Mouse (Mus musculus) liver, embryonic 12.5 days (tissue): ENCODE data around the gene Ctsa. TPM values are rescaled to one million over a fixed set of nuclear protein-coding genes. Genes with fewer than 3 reads are reported as not detected.
"Not testable (repeated sequence)": the region's sequence is repeated elsewhere in the genome, so short reads cannot be mapped to it uniquely, and the experiment has no call there.

Experiments used
- ATAC-seq: fragments of 200-750 bp; cut with Nextera tagmentation; 2 replicates; pipeline ENCODE4 v1.8.0; 2017; ENCODE audit warnings: moderate number of reproducible peaks, mild to moderate bottlenecking, moderate library complexity
- H3K27ac ChIP-seq: fragments of 300-500 bp; sonication (generic); 2 replicates; pipeline ENCODE4 v1.5.1; 2016; ENCODE audit warnings: mild to moderate bottlenecking
- H3K27me3 ChIP-seq: fragments of 300-500 bp; sonication (generic); replicated peaks from 2 replicates; pipeline ENCODE4 v1.6.1; 2016; ENCODE audit warnings: mild to moderate bottlenecking, moderate library complexity
- H3K36me3 ChIP-seq: fragments of 300-500 bp; sonication (generic); 2 replicates; pipeline ENCODE4 v1.6.1; 2016; ENCODE audit warnings: mild to moderate bottlenecking, moderate library complexity
- H3K4me1 ChIP-seq: fragments of 300-500 bp; sonication (generic); 2 replicates; pipeline ENCODE4 v1.6.1; 2016
- H3K4me2 ChIP-seq: fragments of 300-500 bp; sonication (generic); 2 replicates; pipeline ENCODE4 v1.6.1; 2016; ENCODE audit warnings: mild to moderate bottlenecking, moderate library complexity
- H3K4me3 ChIP-seq: fragments of 300-500 bp; sonication (generic); 2 replicates; pipeline ENCODE4 v1.5.1; 2016; ENCODE audit warnings: mild to moderate bottlenecking, moderate library complexity
- H3K9ac ChIP-seq: fragments of 300-500 bp; sonication (generic); 2 replicates; pipeline ENCODE4 v1.6.1; 2016; ENCODE audit warnings: mild to moderate bottlenecking, moderate library complexity
- H3K9me3 ChIP-seq: fragments of 300-500 bp; sonication (generic); replicated peaks from 2 replicates; pipeline ENCODE4 v1.6.1; 2016; ENCODE audit warnings: mild to moderate bottlenecking, moderate library complexity
- WGBS: fragments of 180-500 bp; shearing (Covaris S2); methylation state at CpG from one replicate; pipeline ENCODE4 v1.1.7; 2016; ENCODE audit not compliant: insufficient replicate concordance; 5-methylcytosine and 5-hydroxymethylcytosine counted together
- polyA plus RNA-seq: library from polyadenylated mRNA; unstranded; fragments of >200 nt; fragmentation: Nextera tagmentation; extraction: Ambion mirVana; gene quantifications from 2 replicates; pipeline ENCODE4 v1.2.1, GENCODE M21; 2016

The Ctsa gene
- polyA plus RNA-seq, 1 experiment from 2014 or later, result 66.7 TPM

- H3K27ac ChIP-seq, result no peak within 1 kb of the TSS
- H3K36me3 ChIP-seq, result no peaks in the 10 kb centered on the region
- peak within 1 kb of the TSS; percentile 70 for H3K4me2 ChIP-seq
- H3K4me3 ChIP-seq, result peak within 1 kb of the TSS; percentile 45
- under 1% methylated on average over 47 of the region's 47 CpGs for WGBS
- H3K9me3 ChIP-seq, result no peaks in the 10 kb centered on the region
- H3K27me3 ChIP-seq, result peaks cover 85% of the 10 kb centered on the region
- 0 out of 2 replicates have a peak within 1 kb of the TSS, but pooled peaks have one; percentile 22 for H3K9ac ChIP-seq
- ATAC-seq, result 0 out of 2 replicates have a peak, but pooled peaks have one; percentile 16
- peaks cover 35% of the 10 kb centered on the region for H3K4me1 ChIP-seq
Observed at GRCm38 (mm10) chr2:164857101-164857821, 24.6 kb downstream of the Ctsa start, which contains the start of gene Pltp. Gene Pltp (minus strand): TSS chr2:164857711.

GRCm38 (mm10) chr2:164857842-164858553, 25.3 kb downstream of the Ctsa start:
- peak overlapping the region; percentile 45 for H3K4me3 ChIP-seq
- H3K27ac ChIP-seq, result no peak overlapping the region
- 7% methylated on average over 19 of the region's 19 CpGs for WGBS
- no peak overlapping the region for H3K9ac ChIP-seq
- no peaks in the 10 kb centered on the region for H3K9me3 ChIP-seq
- no peak for ATAC-seq
- H3K4me2 ChIP-seq, result peak overlapping the region; percentile 70
- peaks cover 37% of the 10 kb centered on the region for H3K4me1 ChIP-seq
- H3K27me3 ChIP-seq, result peaks cover 77% of the 10 kb centered on the region
- no peaks in the 10 kb centered on the region for H3K36me3 ChIP-seq

GRCm38 (mm10) chr2:164859155-164859554, 26.5 kb downstream of the Ctsa start:
- Histone ChIP-seq H3K4me1 (peaks cover 40% of the 10 kb centered on the region), H3K36me3 (no peaks in the 10 kb centered on the region), H3K27me3 (peaks cover 67% of the 10 kb centered on the region), H3K27ac (no peak overlapping the region; the same call in 1 of the 2 replicates), H3K4me2 (no peak overlapping the region), H3K9ac (no peak overlapping the region), H3K4me3 (no peak overlapping the region), H3K9me3 (no peaks in the 10 kb centered on the region)
- WGBS, result 22% methylated on average over 2 of the region's 2 CpGs
- no peak for ATAC-seq

GRCm38 (mm10) chr2:164859640-164860432, 27.2 kb downstream of the Ctsa start:
- no peaks in the 10 kb centered on the region for H3K36me3 ChIP-seq
- H3K9ac ChIP-seq, result no peak overlapping the region
- H3K4me3 ChIP-seq, result no peak overlapping the region
- peaks cover 46% of the 10 kb centered on the region for H3K4me1 ChIP-seq
- no peaks in the 10 kb centered on the region for H3K9me3 ChIP-seq
- H3K4me2 ChIP-seq, result 0 out of 2 replicates have a peak overlapping the region, but pooled peaks have one; percentile 14
- 44% methylated on average over 9 of the region's 9 CpGs for whole genome bisulfite sequencing
- peak; percentile 33; the same call in 1 of the 2 replicates for ATAC-seq
- H3K27ac ChIP-seq, result peak overlapping the region; percentile 45; the same call in 1 of the 2 replicates
- H3K27me3 ChIP-seq, result peaks cover 60% of the 10 kb centered on the region

GRCm38 (mm10) chr2:164861094-164861493, 28.4 kb downstream of the Ctsa start:
- no peak overlapping the region for H3K4me2 ChIP-seq
- ATAC-seq, result no peak
- H3K4me1 ChIP-seq, result peaks cover 48% of the 10 kb centered on the region
- whole genome bisulfite sequencing, result 68% methylated on average over 4 of the region's 4 CpGs
- peaks cover 48% of the 10 kb centered on the region for H3K27me3 ChIP-seq
- H3K9me3 ChIP-seq, result no peaks in the 10 kb centered on the region
- H3K27ac ChIP-seq, result no peak overlapping the region
- no peaks in the 10 kb centered on the region for H3K36me3 ChIP-seq
- H3K4me3 ChIP-seq, result no peak overlapping the region
- H3K9ac ChIP-seq, result no peak overlapping the region

- WGBS, result 44% methylated on average over 9 of the region's 9 CpGs
- Histone ChIP-seq H3K27me3 (peaks cover 36% of the 10 kb centered on the region), H3K4me2 (no peak overlapping the region), H3K4me3 (no peak overlapping the region), H3K4me1 (peaks cover 44% of the 10 kb centered on the region), H3K9ac (no peak overlapping the region), H3K9me3 (no peaks in the 10 kb centered on the region), H3K27ac (peak overlapping the region; percentile 25; the same call in 1 of the 2 replicates), H3K36me3 (no peaks in the 10 kb centered on the region)
- no peak for ATAC-seq
Observed at GRCm38 (mm10) chr2:164862179-164862861, 29.6 kb downstream of the Ctsa start.

GRCm38 (mm10) chr2:164863411-164863810, 30.7 kb downstream of the Ctsa start:
- ATAC-seq, H3K9ac ChIP-seq, H3K9me3 ChIP-seq, H3K4me3 ChIP-seq, H3K4me2 ChIP-seq, H3K27ac ChIP-seq, H3K36me3 ChIP-seq: not testable (repeated sequence)
- H3K4me1 ChIP-seq, result peaks cover 38% of the 10 kb centered on the region
- WGBS, result 85% methylated on average over 9 of the region's 9 CpGs
- peaks cover 25% of the 10 kb centered on the region for H3K27me3 ChIP-seq

- 32% methylated on average over 4 of the region's 4 CpGs for WGBS
- ATAC-seq, result peak; percentile 37; the same call in 1 of the 2 replicates
- Histone ChIP-seq H3K9ac (no peak overlapping the region), H3K27ac (no peak overlapping the region), H3K4me2 (no peak overlapping the region), H3K9me3 (peaks cover 4% of the 10 kb centered on the region; the same call in 1 of the 2 replicates), H3K36me3 (no peaks in the 10 kb centered on the region), H3K27me3 (peaks cover 13% of the 10 kb centered on the region), H3K4me3 (no peak overlapping the region), H3K4me1 (peaks cover 33% of the 10 kb centered on the region)
Observed at GRCm38 (mm10) chr2:164864593-164864992, 31.9 kb downstream of the Ctsa start.

GRCm38 (mm10) chr2:164866741-164867551, 34.3 kb downstream of the Ctsa start:
- H3K27me3 ChIP-seq, result no peaks in the 10 kb centered on the region
- H3K4me3 ChIP-seq, result no peak overlapping the region
- peaks cover 26% of the 10 kb centered on the region for H3K4me1 ChIP-seq
- no peak for ATAC-seq
- no peak overlapping the region for H3K4me2 ChIP-seq
- peaks cover 4% of the 10 kb centered on the region; the same call in 1 of the 2 replicates for H3K9me3 ChIP-seq
- peak overlapping the region; percentile 25; the same call in 1 of the 2 replicates for H3K27ac ChIP-seq
- 53% methylated on average over 16 of the region's 16 CpGs for WGBS
- no peaks in the 10 kb centered on the region for H3K36me3 ChIP-seq
- no peak overlapping the region for H3K9ac ChIP-seq

GRCm38 (mm10) chr2:164867566-164867965, 34.9 kb downstream of the Ctsa start:
- no peak overlapping the region for H3K4me2 ChIP-seq
- no peak overlapping the region for H3K4me3 ChIP-seq
- no peak overlapping the region for H3K9ac ChIP-seq
- H3K4me1 ChIP-seq, result peaks cover 21% of the 10 kb centered on the region
- 0 out of 2 replicates have a peak overlapping the region, but pooled peaks have one; percentile 25 for H3K27ac ChIP-seq
- H3K27me3 ChIP-seq, result no peaks in the 10 kb centered on the region
- H3K36me3 ChIP-seq, result no peaks in the 10 kb centered on the region
- WGBS, result 86% methylated on average over 7 of the region's 7 CpGs
- ATAC-seq, result no peak
- peaks cover 4% of the 10 kb centered on the region; the same call in 1 of the 2 replicates for H3K9me3 ChIP-seq
